Mouse (Mus musculus) kidney, adult 2 months (tissue): ENCODE measurements around the gene Chrm3.

Experiments
- CTCF ChIP-seq: fragments of 200-500 bp; conservative IDR thresholded peaks from 2 replicates; pipeline ENCODE4 v1.5.1; 2011; ENCODE audit warnings: low read depth, mild to moderate bottlenecking, control low read depth, low read length, moderate library complexity, mixed read lengths; ENCODE audit not compliant: insufficient read depth, insufficient read length
- POLR2A ChIP-seq: fragments of 200-500 bp; IDR thresholded peaks from one replicate; pipeline ENCODE4 v1.6.1; 2011; ENCODE audit warnings: low read depth, low read length, control low read depth

DNA sequence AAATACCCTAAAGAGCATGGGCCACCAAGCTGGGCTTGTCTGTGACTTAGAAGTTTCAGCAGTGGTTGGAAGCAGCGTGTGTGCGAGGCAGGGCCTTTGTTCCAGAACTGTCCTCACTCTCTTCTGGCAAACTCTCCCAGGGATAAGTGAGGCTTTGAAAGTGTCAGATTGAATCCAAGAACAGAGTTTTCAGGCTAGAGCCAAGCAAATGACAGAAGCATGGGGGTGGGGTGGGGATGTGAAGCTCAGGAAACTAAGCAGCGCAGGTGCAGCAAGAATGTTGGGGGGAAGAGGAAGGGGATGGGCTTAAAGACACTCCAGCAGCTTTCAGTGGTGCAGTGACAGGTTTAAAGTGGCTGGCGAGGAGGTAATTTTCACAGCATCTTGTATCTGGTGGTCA is 388.8 kb downstream of the Chrm3 start:
- TF ChIP-seq CTCF (no peak), POLR2A (no peak)
